Mouse (Mus musculus): Measurements from ENCODE around the gene Sucla2. TPM values are rescaled to one million over a fixed set of nuclear protein-coding genes. Genes with fewer than 3 reads are reported as not detected.
"Not testable (repeated sequence)": the region's sequence is repeated elsewhere in the genome, so short reads cannot be mapped to it uniquely, and the experiment has no call there.

The Sucla2 gene
- total and polyA plus RNA-seq, 3 experiments, result 17.5 to 107 (median 58.4) TPM

- DNase-seq (ENCODE audit: low spot score), result peak; percentile 40
- peaks cover 15% of the 10 kb centered on the region for H3K36me3 ChIP-seq (replicated peaks)
- H3K9me3 ChIP-seq (replicated peaks), result 0 out of 2 replicates have a peak, but pooled peaks cover 3% of the 10 kb centered on the region
- H3K4me3 ChIP-seq (ENCODE audit: low read depth, low read length), result no peak overlapping the region; the same call in 1 of the 2 replicates
- no peak for TF ChIP-seq GATA2 (IDR thresholded peaks at IDR 0.05; ENCODE audit: borderline replicate concordance, low read depth, low read length)
- no peak for TF ChIP-seq POLR2AphosphoS5 (IDR thresholded peaks at IDR 0.05; ENCODE audit: insufficient replicate concordance, low read depth, low read length)
- no peak for TF ChIP-seq GATA1 (IDR thresholded peaks at IDR 0.05; ENCODE audit: borderline replicate concordance, low read length)
- TF ChIP-seq TAL1 (conservative IDR thresholded peaks at IDR 0.05; ENCODE audit: low read depth, low read length), result no peak
- no peak for TF ChIP-seq CTCF (IDR thresholded peaks at IDR 0.05; ENCODE audit: low read depth, low read length)
- peaks cover 21% of the 10 kb centered on the region for H3K27me3 ChIP-seq (ENCODE audit: insufficient read depth, low read length)
- ATAC-seq (ENCODE audit: extremely low read depth, insufficient number of reproducible peaks, low FRiP score, poor library complexity, severe bottlenecking), result peak; percentile 32
- H3K4me1 ChIP-seq (ENCODE audit: insufficient read depth, low read depth, low read length), result peaks cover 47% of the 10 kb centered on the region
Measured at GRCm38 (mm10) chr14:73507702-73508376, 17.3 kb upstream of the Sucla2 start.

- Histone ChIP-seq H3K36me3 (replicated peaks) (peaks cover 23% of the 10 kb centered on the region), H3K27me3 (ENCODE audit: insufficient read depth, low read length) (peaks cover 16% of the 10 kb centered on the region), H3K4me1 (ENCODE audit: insufficient read depth, low read depth, low read length) (peaks cover 48% of the 10 kb centered on the region), H3K9me3 (replicated peaks) (0 out of 2 replicates have a peak, but pooled peaks cover 3% of the 10 kb centered on the region), H3K4me3 (ENCODE audit: low read depth, low read length) (no peak overlapping the region)
- DNase-seq (ENCODE audit: low spot score) (no peak), ATAC-seq (ENCODE audit: extremely low read depth, insufficient number of reproducible peaks, low FRiP score, poor library complexity, severe bottlenecking) (no peak)
- TF ChIP-seq TAL1 (conservative IDR thresholded peaks at IDR 0.05; ENCODE audit: low read depth, low read length) (no peak), CTCF (IDR thresholded peaks at IDR 0.05; ENCODE audit: low read depth, low read length) (no peak), GATA2 (IDR thresholded peaks at IDR 0.05; ENCODE audit: borderline replicate concordance, low read depth, low read length) (no peak), POLR2AphosphoS5 (IDR thresholded peaks at IDR 0.05; ENCODE audit: insufficient replicate concordance, low read depth, low read length) (no peak), GATA1 (IDR thresholded peaks at IDR 0.05; ENCODE audit: borderline replicate concordance, low read length) (no peak)
Measured at GRCm38 (mm10) chr14:73508630-73509395, 16.3 kb upstream of the Sucla2 start.

- 0 out of 2 replicates have a peak, but pooled peaks cover 3% of the 10 kb centered on the region for H3K9me3 ChIP-seq (replicated peaks)
- H3K27me3 ChIP-seq (ENCODE audit: insufficient read depth, low read length), result peaks cover 8% of the 10 kb centered on the region
- peak within 1 kb of the TSS; percentile 94 for H3K4me3 ChIP-seq (ENCODE audit: low read depth, low read length)
- H3K4me1 ChIP-seq (ENCODE audit: insufficient read depth, low read depth, low read length), result peaks cover 48% of the 10 kb centered on the region
- H3K36me3 ChIP-seq (replicated peaks), result peaks cover 30% of the 10 kb centered on the region
- peak; percentile 83 for DNase-seq (ENCODE audit: low spot score)
- TF ChIP-seq POLR2AphosphoS5 (IDR thresholded peaks at IDR 0.05; ENCODE audit: insufficient replicate concordance, low read depth, low read length) (no peak), CTCF (IDR thresholded peaks at IDR 0.05; ENCODE audit: low read depth, low read length) (peak; percentile 99)
- ATAC-seq (ENCODE audit: extremely low read depth, insufficient number of reproducible peaks, low FRiP score, poor library complexity, severe bottlenecking), result peak; percentile 75
Measured at GRCm38 (mm10) chr14:73509765-73510423, 15.2 kb upstream of the Sucla2 start, which contains the start of gene Med4. Med4 (plus strand) TSS chr14:73510025.

GRCm38 (mm10) chr14:73524136-73524535 lies 983 bp upstream of the Sucla2 start:
- ATAC-seq (ENCODE audit: extremely low read depth, insufficient number of reproducible peaks, low FRiP score, poor library complexity, severe bottlenecking), result no peak
- Histone ChIP-seq H3K9me3 (replicated peaks) (no peaks in the 10 kb centered on the region), H3K36me3 (replicated peaks) (peaks cover 2% of the 10 kb centered on the region), H3K4me1 (ENCODE audit: insufficient read depth, low read depth, low read length) (peaks cover 11% of the 10 kb centered on the region), H3K27me3 (ENCODE audit: insufficient read depth, low read length) (no peaks in the 10 kb centered on the region), H3K4me3 (ENCODE audit: low read depth, low read length) (no peak overlapping the region; the same call in 1 of the 2 replicates)
- no peak for DNase-seq (ENCODE audit: low spot score)
- TF ChIP-seq CTCF (IDR thresholded peaks at IDR 0.05; ENCODE audit: low read depth, low read length), result no peak
- no peak for TF ChIP-seq TAL1 (conservative IDR thresholded peaks at IDR 0.05; ENCODE audit: low read depth, low read length)
- no peak for TF ChIP-seq GATA1 (IDR thresholded peaks at IDR 0.05; ENCODE audit: borderline replicate concordance, low read length)
- no peak for TF ChIP-seq POLR2AphosphoS5 (IDR thresholded peaks at IDR 0.05; ENCODE audit: insufficient replicate concordance, low read depth, low read length)
- TF ChIP-seq GATA2 (IDR thresholded peaks at IDR 0.05; ENCODE audit: borderline replicate concordance, low read depth, low read length), result no peak

- not testable (repeated sequence) for H3K36me3 ChIP-seq (replicated peaks); ATAC-seq (ENCODE audit: extremely low read depth, insufficient number of reproducible peaks, low FRiP score, poor library complexity, severe bottlenecking); H3K4me3 ChIP-seq (ENCODE audit: low read depth, low read length); DNase-seq (ENCODE audit: low spot score); H3K9me3 ChIP-seq (replicated peaks)
- Histone ChIP-seq H3K27me3 (ENCODE audit: insufficient read depth, low read length) (peaks cover 11% of the 10 kb centered on the region; the same call in 1 of the 2 replicates), H3K4me1 (ENCODE audit: insufficient read depth, low read depth, low read length) (peaks cover 11% of the 10 kb centered on the region)
Measured at GRCm38 (mm10) chr14:73528661-73529060, 3.5 kb downstream of the Sucla2 start.

- Histone ChIP-seq H3K27me3 (ENCODE audit: insufficient read depth, low read length) (peaks cover 31% of the 10 kb centered on the region), H3K4me3 (ENCODE audit: low read depth, low read length) (no peak overlapping the region), H3K4me1 (ENCODE audit: insufficient read depth, low read depth, low read length) (no peaks in the 10 kb centered on the region; the same call in 1 of the 2 replicates), H3K36me3 (replicated peaks) (no peaks in the 10 kb centered on the region), H3K9me3 (replicated peaks) (no peaks in the 10 kb centered on the region)
- DNase-seq (ENCODE audit: low spot score) (no peak), ATAC-seq (ENCODE audit: extremely low read depth, insufficient number of reproducible peaks, low FRiP score, poor library complexity, severe bottlenecking) (no peak)
- TF ChIP-seq GATA1 (IDR thresholded peaks at IDR 0.05; ENCODE audit: borderline replicate concordance, low read length) (no peak), TAL1 (conservative IDR thresholded peaks at IDR 0.05; ENCODE audit: low read depth, low read length) (no peak), GATA2 (IDR thresholded peaks at IDR 0.05; ENCODE audit: borderline replicate concordance, low read depth, low read length) (no peak), POLR2AphosphoS5 (IDR thresholded peaks at IDR 0.05; ENCODE audit: insufficient replicate concordance, low read depth, low read length) (no peak), CTCF (IDR thresholded peaks at IDR 0.05; ENCODE audit: low read depth, low read length) (no peak)
Measured at GRCm38 (mm10) chr14:73533755-73534465, 8.8 kb downstream of the Sucla2 start.
